Mouse (Mus musculus) CH12.LX (cell line): ENCODE measurements around the gene Ubb. TPM values are rescaled to one million over a fixed set of nuclear protein-coding genes. Genes with fewer than 3 reads are reported as not detected.
"Not testable (repeated sequence)": the region's sequence is repeated elsewhere in the genome, so short reads cannot be mapped to it uniquely, and the experiment has no call there.

ENCODE experiments used
- DNase-seq: peaks from one replicate; pipeline ENCODE4 v3.0.0-alpha.2; 2013; ENCODE audit errors: extremely low read depth
- H3K27ac ChIP-seq: 2 replicates; pipeline ENCODE4 v1.5.1; 2012; ENCODE audit warnings: low read depth, mild to moderate bottlenecking, control low read depth, moderate library complexity; ENCODE audit not compliant: insufficient read depth
- H3K27me3 ChIP-seq: replicated peaks from 2 replicates; pipeline ENCODE3; 2012; ENCODE audit warnings: inconsistent platforms
- H3K36me3 ChIP-seq, 2 experiments: replicated peaks in 1 of 2; 2 replicates each; pipeline versions ENCODE3 to v1.6.1; 2012; ENCODE audit warnings: inconsistent platforms in 1 of 2, low read length in 1 of 2, mild to moderate bottlenecking in 1 of 2, mixed read lengths in 1 of 2, moderate library complexity in 1 of 2; ENCODE audit not compliant: control insufficient read depth in 1 of 2, insufficient read depth in 1 of 2
- H3K4me1 ChIP-seq, 2 experiments: 2 replicates each; pipeline ENCODE4 v1.6.1; 2012; ENCODE audit warnings: inconsistent platforms in 1 of 2, moderate library complexity in 1 of 2; ENCODE audit not compliant: insufficient read depth in 2 of 2, control insufficient read depth in 1 of 2
- H3K4me2 ChIP-seq: 2 replicates; pipeline ENCODE4 v1.6.1; 2012; ENCODE audit warnings: low read depth, mild to moderate bottlenecking, control low read depth; ENCODE audit not compliant: poor library complexity, insufficient read depth, severe bottlenecking
- H3K4me3 ChIP-seq, 3 experiments: fragments of 150-350 bp in 1 of 3; sonication (generic) in 1 of 3; replicated peaks in 1 of 3; 2 replicates each; pipeline versions ENCODE3 to v1.5.1; 2011 to 2012; ENCODE audit warnings: low read depth in 2 of 3, low read length in 2 of 3, mild to moderate bottlenecking in 2 of 3, moderate library complexity in 2 of 3, control low read depth in 1 of 3, improper control_type of control experiment in 1 of 3, inconsistent platforms in 1 of 3, mixed read lengths in 1 of 3; ENCODE audit not compliant: poor library complexity in 1 of 3
- H3K79me2 ChIP-seq: replicated peaks from 2 replicates; pipeline ENCODE4 v1.6.1; 2012; ENCODE audit warnings: mild to moderate bottlenecking, moderate library complexity; ENCODE audit not compliant: control insufficient read depth, poor library complexity, insufficient read depth, severe bottlenecking; ENCODE audit errors: extremely low read depth
- H3K9ac ChIP-seq: 2 replicates; pipeline ENCODE4 v1.6.1; 2012; ENCODE audit warnings: low read depth, mild to moderate bottlenecking, control low read depth, moderate library complexity; ENCODE audit not compliant: insufficient read depth
- H3K9me3 ChIP-seq: replicated peaks from 2 replicates; pipeline ENCODE3; 2012; ENCODE audit warnings: low read length, inconsistent platforms, mixed read lengths
- EP300 ChIP-seq: IDR thresholded peaks from 2 replicates; pipeline ENCODE4 v1.6.1; 2011; ENCODE audit warnings: low read length, improper control_type of control experiment
- ETS1 ChIP-seq: conservative IDR thresholded peaks from 2 replicates; pipeline ENCODE4 v1.6.1; 2012; ENCODE audit warnings: low read depth, mild to moderate bottlenecking, inconsistent platforms, low read length, improper control_type of control experiment, moderate library complexity
- HCFC1 ChIP-seq: IDR thresholded peaks from 2 replicates; pipeline ENCODE4 v1.6.1; 2012; ENCODE audit warnings: low read depth, mild to moderate bottlenecking, inconsistent platforms, low read length, improper control_type of control experiment
- IRF4 ChIP-seq: IDR thresholded peaks from 2 replicates; pipeline ENCODE4 v1.6.1; 2014; ENCODE audit warnings: low read depth, mild to moderate bottlenecking, inconsistent platforms, low read length, improper control_type of control experiment
- JUN ChIP-seq: IDR thresholded peaks from 2 replicates; pipeline ENCODE4 v1.6.1; 2011; ENCODE audit warnings: low read depth, mild to moderate bottlenecking, low read length, improper control_type of control experiment, moderate library complexity; ENCODE audit not compliant: insufficient read depth
- JUND ChIP-seq: conservative IDR thresholded peaks from 2 replicates; pipeline ENCODE4 v1.6.1; 2011; ENCODE audit warnings: low read depth, low read length, improper control_type of control experiment
- KAT2A ChIP-seq: IDR thresholded peaks from 2 replicates; pipeline ENCODE4 v1.6.1; 2012; ENCODE audit warnings: low read length, improper control_type of control experiment, inconsistent platforms; ENCODE audit not compliant: insufficient replicate concordance
- MYC ChIP-seq: IDR thresholded peaks from 2 replicates; pipeline ENCODE4 v1.6.1; 2011; ENCODE audit warnings: low read depth, mild to moderate bottlenecking, improper control_type of control experiment, low read length
- POLR2AphosphoS2 ChIP-seq: IDR thresholded peaks from 2 replicates; pipeline ENCODE4 v1.6.1; 2011; ENCODE audit warnings: low read depth, low read length, improper control_type of control experiment
- TCF12 ChIP-seq: IDR thresholded peaks from 2 replicates; pipeline ENCODE4 v1.6.1; 2014; ENCODE audit warnings: low read depth, mild to moderate bottlenecking, inconsistent platforms, low read length, improper control_type of control experiment
- dilution Hi-C: fragments of 300-500 bp; cut with MboI; formaldehyde crosslinking; loops from 2 replicates; pipeline ENCODE4 v1.14.3; 2020; ENCODE audit warnings: low sequenced_read_pairs; ENCODE audit not compliant: extremely low pct_unique_long_range_greater_than_20kb, extremely low pct_ligation_motif_present
- in situ Hi-C: fragments of 300-500 bp; cut with MboI; formaldehyde crosslinking; loops from 3 replicates; pipeline ENCODE4 v1.14.3; 2019; ENCODE audit warnings: low sequenced_read_pairs, low pct_ligation_motif_present, low pct_unique_long_range_greater_than_20kb, mixed read lengths
- polyA plus RNA-seq: library from polyadenylated mRNA; unstranded; fragments of >175 nt; gene quantifications from 2 replicates; pipeline ENCODE4 v1.2.1, GENCODE M21; 2012; ENCODE audit warnings: low read depth; ENCODE audit not compliant: insufficient read length
- total RNA-seq, 2 experiments: library from RNA; depleted of rRNA; stranded (reverse); fragments of 300-350 nt in 1 of 2; fragments of >200 nt in 1 of 2; gene quantifications; 2 replicates each; pipeline ENCODE4 v1.2.3; 2012 to 2014

Ubb gene
- total and polyA plus RNA-seq, 3 experiments, result 1,092 to 2,098 (median 1,487) TPM

DNA sequence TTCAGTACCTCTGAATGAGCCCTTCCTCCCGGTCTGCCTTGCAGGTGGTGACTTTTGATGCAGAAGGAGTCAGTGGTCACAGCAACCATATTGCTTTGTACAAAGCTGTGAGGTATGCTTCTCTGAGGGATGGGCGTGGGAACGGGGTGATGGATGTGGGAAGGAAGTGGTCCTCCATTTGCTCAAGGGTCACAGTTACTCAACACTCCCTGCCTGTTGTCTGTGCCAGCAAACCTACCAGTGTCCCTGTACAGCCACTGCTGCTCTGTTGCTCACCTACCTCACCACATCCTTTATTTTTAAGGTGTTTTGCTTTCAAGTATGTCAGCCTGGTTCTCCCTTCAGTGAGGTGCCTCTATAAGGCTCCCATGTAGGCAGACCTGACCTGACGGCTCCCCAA is 43.3 kb upstream of the Ubb start:
- in situ Hi-C loops, result no loop called here
- H3K36me3 ChIP-seq, result peaks cover 3 to 28% of the 10 kb centered on the region in 2 experiments
- no peaks in the 10 kb centered on the region for H3K27me3 ChIP-seq
- H3K4me2 ChIP-seq, result no peak overlapping the region
- H3K27ac ChIP-seq, result no peak overlapping the region
- no peak for DNase-seq
- H3K4me3 ChIP-seq, result no peak overlapping the region
- H3K9ac ChIP-seq, result no peak overlapping the region
- dilution Hi-C loops, result no loop called here
- H3K9me3 ChIP-seq, result peaks cover 4% of the 10 kb centered on the region
- H3K79me2 ChIP-seq, result no peaks in the 10 kb centered on the region
- peaks cover 0 to 13% of the 10 kb centered on the region in 2 experiments; a peak in 2 of 4 replicates for H3K4me1 ChIP-seq
- TF ChIP-seq KAT2A (no peak), HCFC1 (no peak), MYC (no peak), TCF12 (no peak), POLR2AphosphoS2 (no peak), JUND (no peak), ETS1 (no peak)

DNA sequence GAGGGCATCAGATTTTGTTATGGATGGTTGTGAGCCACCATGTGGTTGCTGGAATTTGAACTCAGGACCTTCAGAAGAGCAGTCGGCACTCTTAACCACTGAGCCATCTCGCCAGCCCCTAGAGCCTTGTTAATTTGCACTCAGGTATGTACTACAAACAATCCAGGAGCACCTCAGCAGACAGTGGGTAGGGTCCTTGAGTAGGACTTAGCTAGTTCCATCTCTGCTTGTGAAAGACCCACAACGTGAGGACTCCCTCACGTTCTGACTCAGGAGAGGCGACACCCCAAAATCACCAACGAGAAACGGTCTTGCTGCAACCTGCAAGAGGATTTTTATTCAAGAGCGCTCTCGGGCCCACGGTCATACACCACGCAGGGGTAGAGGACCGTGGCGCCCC is 42.6 kb upstream of the Ubb start:
- H3K27ac ChIP-seq, H3K79me2 ChIP-seq, DNase-seq, H3K9me3 ChIP-seq, H3K4me2 ChIP-seq, H3K4me3 ChIP-seq, dilution Hi-C loops, H3K9ac ChIP-seq, in situ Hi-C loops, H3K27me3 ChIP-seq: not testable (repeated sequence)
- Histone ChIP-seq H3K36me3 (peaks cover 3 to 35% of the 10 kb centered on the region in 2 experiments), H3K4me1 (peaks cover 0 to 20% of the 10 kb centered on the region in 2 experiments; a peak in 2 of 4 replicates)

DNA sequence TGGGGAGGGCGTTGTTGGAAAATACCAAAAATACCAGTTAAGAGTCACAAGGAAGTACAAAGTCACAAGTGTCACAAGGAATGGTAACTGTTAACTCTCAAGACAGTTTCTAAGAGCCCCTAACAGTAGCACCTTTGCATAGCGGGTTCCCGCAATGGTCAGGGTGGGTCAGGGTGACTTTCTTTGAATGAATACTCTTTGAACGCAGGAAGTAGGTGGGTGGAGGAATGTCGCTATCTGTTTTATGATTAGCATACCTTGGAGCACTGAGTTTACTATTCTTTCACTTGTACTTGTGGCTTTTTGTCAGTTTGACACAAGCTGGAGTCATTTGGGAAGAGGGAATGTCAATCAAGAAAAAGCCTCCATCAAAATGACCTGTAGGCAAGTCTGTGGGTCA is 42.2 kb upstream of the Ubb start:
- H3K4me3 ChIP-seq, DNase-seq, H3K79me2 ChIP-seq, H3K9me3 ChIP-seq, dilution Hi-C loops, H3K4me2 ChIP-seq, H3K27ac ChIP-seq, H3K9ac ChIP-seq, in situ Hi-C loops, H3K27me3 ChIP-seq: not testable (repeated sequence)
- peaks cover 3 to 34% of the 10 kb centered on the region in 2 experiments for H3K36me3 ChIP-seq
- H3K4me1 ChIP-seq, result peaks cover 0 to 20% of the 10 kb centered on the region in 2 experiments; a peak in 2 of 4 replicates

DNA sequence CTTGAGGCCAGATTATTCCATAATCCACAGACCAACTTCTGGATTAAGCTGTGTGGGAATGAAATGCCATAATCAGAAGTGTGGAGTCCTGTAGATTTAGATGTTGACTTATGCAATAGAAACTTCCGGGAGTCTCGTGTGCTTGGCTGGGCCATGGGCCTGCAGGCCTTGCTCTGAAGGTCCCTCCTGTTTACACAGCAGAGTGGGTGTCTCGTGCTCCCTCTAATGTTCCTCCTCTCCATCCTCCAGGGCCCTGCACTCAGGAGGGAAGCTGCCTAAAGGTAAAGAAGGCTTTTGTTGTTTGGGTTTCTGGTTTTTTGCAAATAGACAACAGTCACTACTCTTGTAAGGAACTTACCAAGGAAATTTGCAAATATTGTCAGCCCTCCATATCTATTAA is 41.4 kb upstream of the Ubb start:
- no peaks in the 10 kb centered on the region for H3K79me2 ChIP-seq
- dilution Hi-C loops, result no loop called here
- no peak overlapping the region for H3K4me3 ChIP-seq
- in situ Hi-C loops, result no loop called here
- no peak overlapping the region for H3K4me2 ChIP-seq
- TF ChIP-seq EP300 (no peak), ETS1 (no peak), JUN (no peak), IRF4 (no peak)
- H3K36me3 ChIP-seq, result peaks cover 3 to 33% of the 10 kb centered on the region in 2 experiments
- H3K27ac ChIP-seq, result no peak overlapping the region
- no peak overlapping the region for H3K9ac ChIP-seq
- H3K4me1 ChIP-seq, result peaks cover 0 to 20% of the 10 kb centered on the region in 2 experiments; a peak in 2 of 4 replicates
- no peak for DNase-seq
- H3K9me3 ChIP-seq, result peaks cover 4% of the 10 kb centered on the region
- no peaks in the 10 kb centered on the region for H3K27me3 ChIP-seq
